Mouse (Mus musculus): Measurements from ENCODE around the gene Frat1. TPM values are rescaled to one million over a fixed set of nuclear protein-coding genes. Genes with fewer than 3 reads are reported as not detected.

The Frat1 gene
- 1.9 TPM for polyA plus RNA-seq (2017; shearing (Covaris generic))

DNA sequence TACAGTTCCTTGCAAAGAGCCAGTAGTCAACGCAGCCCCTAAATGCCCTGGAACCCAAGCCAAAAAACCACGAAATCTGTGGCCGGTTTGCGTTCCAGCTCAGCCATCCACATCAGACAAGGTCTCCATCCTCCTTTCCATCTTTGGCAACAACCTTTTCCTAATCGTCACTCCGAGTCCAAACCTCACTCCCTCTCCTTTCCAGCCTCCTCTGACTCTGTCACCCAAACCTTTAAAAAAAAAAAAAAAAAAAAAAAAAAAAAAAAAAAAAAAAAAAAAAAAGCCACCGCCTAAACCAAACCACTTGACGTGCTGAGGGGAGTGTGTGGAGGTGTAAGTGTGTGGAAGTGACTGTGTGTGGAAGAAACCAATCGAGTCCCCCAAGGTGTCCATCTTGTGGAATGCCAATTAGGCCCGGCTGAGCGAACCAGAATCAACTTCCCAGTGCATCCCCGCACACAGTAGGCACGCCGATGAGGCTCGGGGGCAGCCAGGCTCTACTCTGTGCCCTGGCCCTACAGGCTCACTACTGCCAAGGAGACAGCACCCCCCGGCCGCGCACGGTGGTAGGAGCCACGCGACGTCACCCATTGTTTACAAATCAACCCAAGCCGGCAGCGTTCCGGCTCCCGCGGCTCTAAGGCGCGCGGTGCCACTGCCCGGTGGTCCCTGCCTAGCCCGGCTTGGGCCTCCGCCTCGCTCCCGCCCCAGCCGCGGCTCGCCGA is at the start of gene Frat1:
Gene Frat1 (plus strand): TSS at position 590 of the 725 bp plus-strand sequence.

GRCm38 (mm10) chr19:41801742-41802369 is 27.9 kb upstream of the Frat1 start, which contains the start of gene Arhgap19:
Gene Arhgap19, minus strand, starts transcription at chr19:41802047.

GRCm38 (mm10) chr19:41847992-41848851 is 18.5 kb downstream of the Frat1 start, which contains the start of gene Frat2:
Gene Frat2, minus strand, starts transcription at chr19:41848132.

Other genes starting within 250 kb of the Frat1 start
- gene Gm340, start 247.6 kb upstream of the Frat1 start, polyA plus RNA-seq (2017; shearing (Covaris generic)), result 4.8 TPM
- 0.56 TPM for gene Slit1, start 86.3 kb upstream of the Frat1 start, polyA plus RNA-seq (2017; shearing (Covaris generic))
- gene Arhgap19, start 27.9 kb upstream of the Frat1 start, polyA plus RNA-seq (2017; shearing (Covaris generic)), result 4.4 TPM
- 0.54 TPM for gene Frat2, start 18.2 kb downstream of the Frat1 start, polyA plus RNA-seq (2017; shearing (Covaris generic))
- 19.2 TPM for gene Rrp12, start 66.2 kb downstream of the Frat1 start, polyA plus RNA-seq (2017; shearing (Covaris generic))
- gene Pgam1, start 82.0 kb downstream of the Frat1 start, polyA plus RNA-seq (2017; shearing (Covaris generic)), result 189 TPM
- 85.4 TPM for gene Exosc1, start 103.5 kb downstream of the Frat1 start, polyA plus RNA-seq (2017; shearing (Covaris generic))
- gene Zdhhc16, start 103.5 kb downstream of the Frat1 start, polyA plus RNA-seq (2017; shearing (Covaris generic)), result 65.9 TPM
- 79.9 TPM for gene Mms19, start 151.2 kb downstream of the Frat1 start, polyA plus RNA-seq (2017; shearing (Covaris generic))
- gene Ubtd1, start 151.8 kb downstream of the Frat1 start, polyA plus RNA-seq (2017; shearing (Covaris generic)), result 5.3 TPM
- gene Ankrd2, start 206.0 kb downstream of the Frat1 start, polyA plus RNA-seq (2017; shearing (Covaris generic)), result not detected
- gene Hoga1, start 215.6 kb downstream of the Frat1 start, polyA plus RNA-seq (2017; shearing (Covaris generic)), result not detected
- not detected for gene 4933411K16Rik, start 222.3 kb downstream of the Frat1 start, polyA plus RNA-seq (2017; shearing (Covaris generic))